Mouse (Mus musculus): ENCODE results near the gene Map2k4. TPM values are rescaled to one million over a fixed set of nuclear protein-coding genes. Genes with fewer than 3 reads are reported as not detected.

The Map2k4 gene
- total RNA-seq, 1 experiment, result 35.9 TPM

DNA sequence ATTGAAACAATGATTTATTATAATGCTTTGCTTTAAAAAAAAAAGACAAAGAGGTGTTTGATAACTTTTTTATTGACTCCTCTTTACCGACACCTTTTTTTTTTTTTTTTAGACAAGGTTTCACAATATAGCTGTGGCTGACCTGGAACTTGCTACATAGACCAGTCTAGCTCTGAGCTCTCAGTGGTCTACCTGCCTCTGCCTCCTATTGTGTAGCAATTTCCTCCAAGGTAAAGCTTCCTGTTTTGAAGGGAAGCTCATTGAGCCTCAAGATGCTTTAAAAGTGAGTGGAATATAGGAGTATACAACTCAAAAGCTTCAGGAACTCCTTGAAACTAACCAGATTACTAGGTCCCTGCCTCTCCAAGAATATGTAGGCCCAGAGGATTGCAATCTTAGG lies 7.8 kb upstream of the Map2k4 start:
- no peak for DNase-seq (ENCODE audit: low read depth, low spot score)
- H3K27ac ChIP-seq (ENCODE audit: insufficient read depth, low read depth, low read length, poor library complexity, severe bottlenecking), result no peak overlapping the region
- no peak overlapping the region for H3K4me3 ChIP-seq (ENCODE audit: insufficient read depth in 1 of 2, low read depth in 1 of 2, low read length in 2 of 2, poor library complexity in 1 of 2, severe bottlenecking in 1 of 2)
- in situ Hi-C loops (cut with MboI; ENCODE audit: low sequenced_read_pairs in 2 of 2, unreplicated experiment in 2 of 2), result no loop called here
- H3K36me3 ChIP-seq (ENCODE audit: control insufficient read depth, insufficient read depth, low read length, poor library complexity, severe bottlenecking), result no peaks in the 10 kb centered on the region
- H3K4me1 ChIP-seq (ENCODE audit: control insufficient read depth in 2 of 2, insufficient read depth in 2 of 2, low read length in 2 of 2, poor library complexity in 1 of 2), result no peaks in the 10 kb centered on the region
- H3K9me3 ChIP-seq (ENCODE audit: control insufficient read depth, insufficient read depth, low read depth, low read length), result no peaks in the 10 kb centered on the region
- H3K9ac ChIP-seq (ENCODE audit: insufficient read depth, low read depth, low read length, poor library complexity, severe bottlenecking), result no peak overlapping the region
- TF ChIP-seq MAFK (IDR thresholded peaks at IDR 0.05; ENCODE audit: insufficient read depth, low read depth, low read length), result no peak
- TF ChIP-seq ZC3H11A (IDR thresholded peaks at IDR 0.05; ENCODE audit: borderline replicate concordance, low read depth, low read length), result no peak
- TF ChIP-seq CHD2 (IDR thresholded peaks at IDR 0.05; ENCODE audit: low read depth, low read length), result no peak
- TF ChIP-seq ZNF384 (IDR thresholded peaks at IDR 0.05; ENCODE audit: low read depth, low read length), result no peak
- no peak for TF ChIP-seq HCFC1 (IDR thresholded peaks at IDR 0.05; ENCODE audit: borderline replicate concordance, insufficient read depth, low read length)

DNA sequence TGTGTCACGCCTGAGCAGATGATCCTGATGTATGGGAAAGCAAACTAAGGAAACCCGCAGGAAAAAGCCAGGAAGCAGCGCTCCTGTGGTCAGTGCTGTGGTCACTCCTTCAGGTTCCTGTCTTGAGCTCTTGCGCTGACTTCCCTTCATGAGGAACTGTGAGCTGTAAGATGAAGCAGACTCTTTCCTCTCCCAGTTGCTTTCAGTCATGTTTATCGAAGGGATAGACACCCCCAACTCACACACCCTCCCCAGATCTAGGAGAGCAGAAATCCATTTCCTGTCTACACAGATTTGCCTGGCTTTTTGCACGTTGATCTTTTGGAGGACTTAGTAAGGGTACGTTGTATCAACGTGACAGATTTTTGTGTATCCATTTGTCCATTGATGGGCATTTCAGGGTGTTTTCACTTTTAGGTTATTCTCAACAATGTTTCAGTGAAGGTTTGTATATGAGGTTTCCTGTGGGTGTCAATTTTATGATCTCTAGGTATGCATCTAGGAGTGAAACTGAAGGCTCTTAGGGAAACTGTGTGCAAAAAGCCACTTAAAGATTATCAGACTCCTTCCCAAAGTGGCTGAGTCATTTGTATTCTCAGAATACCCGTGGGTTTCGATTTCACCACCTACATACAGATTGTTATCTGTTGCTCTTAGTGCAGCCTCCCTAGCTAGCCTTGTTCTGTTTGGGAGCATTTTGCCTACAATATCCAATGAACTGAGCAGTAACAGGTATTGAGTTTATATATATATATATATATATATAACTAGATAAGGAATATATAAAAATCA lies 6.5 kb upstream of the Map2k4 start:
- TF ChIP-seq MAFK (IDR thresholded peaks at IDR 0.05; ENCODE audit: insufficient read depth, low read depth, low read length) (no peak), HCFC1 (IDR thresholded peaks at IDR 0.05; ENCODE audit: borderline replicate concordance, insufficient read depth, low read length) (no peak), ZC3H11A (IDR thresholded peaks at IDR 0.05; ENCODE audit: borderline replicate concordance, low read depth, low read length) (no peak), CHD2 (IDR thresholded peaks at IDR 0.05; ENCODE audit: low read depth, low read length) (no peak), ZNF384 (IDR thresholded peaks at IDR 0.05; ENCODE audit: low read depth, low read length) (no peak)
- H3K9ac ChIP-seq (ENCODE audit: insufficient read depth, low read depth, low read length, poor library complexity, severe bottlenecking), result no peak overlapping the region
- DNase-seq (ENCODE audit: low read depth, low spot score), result no peak
- no peaks in the 10 kb centered on the region for H3K9me3 ChIP-seq (ENCODE audit: control insufficient read depth, insufficient read depth, low read depth, low read length)
- H3K27ac ChIP-seq (ENCODE audit: insufficient read depth, low read depth, low read length, poor library complexity, severe bottlenecking), result no peak overlapping the region
- no peaks in the 10 kb centered on the region for H3K4me1 ChIP-seq (ENCODE audit: control insufficient read depth in 2 of 2, insufficient read depth in 2 of 2, low read length in 2 of 2, poor library complexity in 1 of 2)
- in situ Hi-C loops (cut with MboI; ENCODE audit: low sequenced_read_pairs in 2 of 2, unreplicated experiment in 2 of 2), result no loop called here
- no peaks in the 10 kb centered on the region for H3K36me3 ChIP-seq (ENCODE audit: control insufficient read depth, insufficient read depth, low read length, poor library complexity, severe bottlenecking)
- H3K4me3 ChIP-seq (ENCODE audit: insufficient read depth in 1 of 2, low read depth in 1 of 2, low read length in 2 of 2, poor library complexity in 1 of 2, severe bottlenecking in 1 of 2), result no peak overlapping the region

DNA sequence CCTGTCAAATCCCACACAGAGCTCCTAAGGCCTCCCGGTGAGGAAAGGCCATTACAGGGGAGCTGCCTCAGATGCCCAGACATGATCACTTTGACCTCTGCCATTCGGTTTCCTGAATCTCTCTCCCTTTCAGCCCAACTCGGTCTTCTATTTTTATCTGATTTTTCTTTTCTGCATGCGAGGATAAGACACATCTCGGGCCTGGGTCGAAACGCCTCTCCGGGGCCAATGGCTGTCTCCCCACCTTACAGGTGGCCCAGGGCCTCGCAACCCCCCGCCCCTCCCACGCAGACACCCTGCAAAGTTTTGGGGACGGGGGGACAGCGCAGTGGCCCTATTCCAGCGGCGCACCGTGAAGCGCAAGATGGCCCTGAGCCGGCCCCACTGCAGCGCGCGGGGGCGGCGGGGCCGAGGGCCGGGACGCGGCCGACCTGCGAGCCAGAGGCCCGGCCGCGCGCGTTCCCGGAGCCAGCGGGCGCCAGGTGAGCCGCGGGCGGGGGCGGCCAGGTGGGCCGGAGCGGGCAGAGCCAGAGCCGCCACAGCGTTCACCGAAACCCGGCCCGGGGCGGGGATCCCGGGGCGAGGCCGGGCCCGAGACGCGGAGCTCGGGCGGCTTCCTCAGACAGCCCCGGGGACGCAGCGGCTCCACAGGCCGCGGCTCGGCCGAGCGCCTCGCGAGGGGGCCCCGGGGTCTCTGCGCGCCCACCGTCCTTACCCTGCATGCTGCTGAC lies 511 bp downstream of the Map2k4 start:
- Histone ChIP-seq H3K4me1 (ENCODE audit: control insufficient read depth in 2 of 2, insufficient read depth in 2 of 2, low read length in 2 of 2, poor library complexity in 1 of 2) (no peaks in the 10 kb centered on the region; a peak in 1 of 4 replicates), H3K27ac (ENCODE audit: insufficient read depth, low read depth, low read length, poor library complexity, severe bottlenecking) (no peak overlapping the region), H3K9me3 (ENCODE audit: control insufficient read depth, insufficient read depth, low read depth, low read length) (no peaks in the 10 kb centered on the region), H3K36me3 (ENCODE audit: control insufficient read depth, insufficient read depth, low read length, poor library complexity, severe bottlenecking) (no peaks in the 10 kb centered on the region), H3K4me3 (ENCODE audit: insufficient read depth in 1 of 2, low read depth in 1 of 2, low read length in 2 of 2, poor library complexity in 1 of 2, severe bottlenecking in 1 of 2) (peak overlapping the region; percentile 82 to 87), H3K9ac (ENCODE audit: insufficient read depth, low read depth, low read length, poor library complexity, severe bottlenecking) (peak overlapping the region; percentile 92)
- in situ Hi-C loops (cut with MboI; ENCODE audit: low sequenced_read_pairs in 2 of 2, unreplicated experiment in 2 of 2), result no loop called here
- DNase-seq (ENCODE audit: low read depth, low spot score), result no peak
- TF ChIP-seq CHD2 (IDR thresholded peaks at IDR 0.05; ENCODE audit: low read depth, low read length) (no peak), ZNF384 (IDR thresholded peaks at IDR 0.05; ENCODE audit: low read depth, low read length) (no peak), ZC3H11A (IDR thresholded peaks at IDR 0.05; ENCODE audit: borderline replicate concordance, low read depth, low read length) (no peak), MAFK (IDR thresholded peaks at IDR 0.05; ENCODE audit: insufficient read depth, low read depth, low read length) (no peak), HCFC1 (IDR thresholded peaks at IDR 0.05; ENCODE audit: borderline replicate concordance, insufficient read depth, low read length) (no peak)

DNA sequence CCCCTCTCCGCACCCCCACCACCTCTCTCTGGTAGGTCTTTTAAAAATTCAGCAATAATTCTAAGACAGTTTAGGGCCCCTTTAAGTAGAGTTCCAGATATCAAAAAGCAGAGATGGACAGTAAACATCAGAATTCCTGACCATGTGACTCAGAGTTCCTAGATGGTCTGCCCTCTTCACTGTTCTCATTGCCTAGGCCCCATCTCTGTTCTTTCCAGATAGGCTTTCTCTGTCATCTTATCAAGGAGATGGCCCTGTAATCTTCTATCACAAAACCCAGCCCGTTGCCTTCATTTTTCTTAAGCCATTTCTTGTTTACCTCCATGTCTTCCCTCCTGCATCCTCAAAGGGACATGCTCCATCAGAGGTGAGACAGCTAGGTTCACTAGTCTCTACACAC lies 1.9 kb downstream of the Map2k4 start:
- Histone ChIP-seq H3K36me3 (ENCODE audit: control insufficient read depth, insufficient read depth, low read length, poor library complexity, severe bottlenecking) (no peaks in the 10 kb centered on the region), H3K9me3 (ENCODE audit: control insufficient read depth, insufficient read depth, low read depth, low read length) (no peaks in the 10 kb centered on the region), H3K9ac (ENCODE audit: insufficient read depth, low read depth, low read length, poor library complexity, severe bottlenecking) (no peak overlapping the region), H3K27ac (ENCODE audit: insufficient read depth, low read depth, low read length, poor library complexity, severe bottlenecking) (no peak overlapping the region), H3K4me1 (ENCODE audit: control insufficient read depth in 2 of 2, insufficient read depth in 2 of 2, low read length in 2 of 2, poor library complexity in 1 of 2) (no peaks in the 10 kb centered on the region; a peak in 1 of 4 replicates), H3K4me3 (ENCODE audit: insufficient read depth in 1 of 2, low read depth in 1 of 2, low read length in 2 of 2, poor library complexity in 1 of 2, severe bottlenecking in 1 of 2) (no peak overlapping the region)
- no peak for TF ChIP-seq CHD2 (IDR thresholded peaks at IDR 0.05; ENCODE audit: low read depth, low read length)
- TF ChIP-seq ZNF384 (IDR thresholded peaks at IDR 0.05; ENCODE audit: low read depth, low read length), result no peak
- no peak for TF ChIP-seq HCFC1 (IDR thresholded peaks at IDR 0.05; ENCODE audit: borderline replicate concordance, insufficient read depth, low read length)
- in situ Hi-C loops (cut with MboI; ENCODE audit: low sequenced_read_pairs in 2 of 2, unreplicated experiment in 2 of 2), result no loop called here
- DNase-seq (ENCODE audit: low read depth, low spot score), result no peak
